Mouse (Mus musculus): ENCODE measurements around the gene Camk1d. TPM values are rescaled to one million over a fixed set of nuclear protein-coding genes. Genes with fewer than 3 reads are reported as not detected.

The Camk1d gene
- 2.9 and 3.1 TPM in 2 replicates for polyA plus RNA-seq (2015; fragmentation: Nextera tagmentation; extraction: Ambion mirVana)

GRCm38 (mm10) chr2:5714211-5715053 lies at the start of gene Camk1d:
Gene Camk1d, minus strand, starts transcription at chr2:5714515.

Other genes starting within 250 kb of the Camk1d start
- 27.6 and 32.5 TPM in 2 replicates for gene Nudt5, start 130.5 kb upstream of the Camk1d start, polyA plus RNA-seq (2015; fragmentation: Nextera tagmentation; extraction: Ambion mirVana)
- gene Cdc123, start 130.6 kb upstream of the Camk1d start, polyA plus RNA-seq (2015; fragmentation: Nextera tagmentation; extraction: Ambion mirVana), result 171 and 192 TPM in 2 replicates
- gene Gm13199, start 148.4 kb upstream of the Camk1d start, polyA plus RNA-seq (2015; fragmentation: Nextera tagmentation; extraction: Ambion mirVana), result 0.98 and 0.99 TPM in 2 replicates
- 35.4 and 50.6 TPM in 2 replicates for gene Sec61a2, start 180.9 kb upstream of the Camk1d start, polyA plus RNA-seq (2015; fragmentation: Nextera tagmentation; extraction: Ambion mirVana)
- 1.1 and 3.5 TPM in 2 replicates for gene Dhtkd1, start 228.3 kb upstream of the Camk1d start, polyA plus RNA-seq (2015; fragmentation: Nextera tagmentation; extraction: Ambion mirVana)
- gene Upf2, start 237.0 kb upstream of the Camk1d start, polyA plus RNA-seq (2015; fragmentation: Nextera tagmentation; extraction: Ambion mirVana), result 6.1 and 7.0 TPM in 2 replicates

Measured in adrenal gland, postnatal 0 days (tissue).